Mouse (Mus musculus) MEL (cell line): Measurements from ENCODE around the gene Cdr2l.

Experiments used
- CTCF ChIP-seq, 3 experiments: IDR thresholded peaks in 2 of 3; conservative IDR thresholded peaks in 1 of 3; 2 replicates each; pipeline ENCODE4 v1.5.1; 2011 to 2012; ENCODE audit warnings: low read length in 3 of 3, low read depth in 2 of 3, mild to moderate bottlenecking in 2 of 3, improper control_type of control experiment in 1 of 3, inconsistent platforms in 1 of 3, mixed read lengths in 1 of 3, moderate library complexity in 1 of 3; ENCODE audit not compliant: control insufficient read depth in 1 of 3, insufficient read depth in 1 of 3, poor library complexity in 1 of 3, severe bottlenecking in 1 of 3
- EP300 ChIP-seq, 2 experiments: IDR thresholded peaks; 2 replicates each; pipeline ENCODE4 v1.6.1; 2011; ENCODE audit warnings: improper control_type of control experiment in 2 of 2, low read length in 2 of 2, low read depth in 1 of 2, mild to moderate bottlenecking in 1 of 2
- GATA1 ChIP-seq: IDR thresholded peaks from 2 replicates; pipeline ENCODE4 v1.6.1; 2011; ENCODE audit warnings: low read depth, low read length, improper control_type of control experiment
- KAT2A ChIP-seq: conservative IDR thresholded peaks from 2 replicates; pipeline ENCODE4 v1.6.1; 2012; ENCODE audit warnings: low read depth, low read length, improper control_type of control experiment, inconsistent platforms
- POLR2A ChIP-seq, 2 experiments: IDR thresholded peaks; 2 replicates each; pipeline ENCODE4 v1.6.1; 2011 to 2012; ENCODE audit warnings: low read length in 2 of 2, mild to moderate bottlenecking in 2 of 2, control low read depth in 1 of 2, improper control_type of control experiment in 1 of 2, low read depth in 1 of 2, moderate library complexity in 1 of 2; ENCODE audit not compliant: control insufficient read depth in 1 of 2, insufficient read depth in 1 of 2, poor library complexity in 1 of 2
- POLR2AphosphoS2 ChIP-seq: IDR thresholded peaks from 2 replicates; pipeline ENCODE4 v1.6.1; 2011; ENCODE audit warnings: low read length, improper control_type of control experiment
- USF1 ChIP-seq: IDR thresholded peaks from 2 replicates; pipeline ENCODE4 v1.6.1; 2014; ENCODE audit warnings: low read depth, mild to moderate bottlenecking, inconsistent platforms, low read length, improper control_type of control experiment, moderate library complexity
- USF2 ChIP-seq, 2 experiments: IDR thresholded peaks; 2 replicates each; pipeline ENCODE4 v1.6.1; 2011 to 2012; ENCODE audit warnings: improper control_type of control experiment in 2 of 2, low read length in 2 of 2, borderline replicate concordance in 1 of 2, inconsistent platforms in 1 of 2, low read depth in 1 of 2, mild to moderate bottlenecking in 1 of 2; ENCODE audit not compliant: insufficient read depth in 1 of 2
- ZMIZ1 ChIP-seq: IDR thresholded peaks from 2 replicates; pipeline ENCODE4 v1.6.1; 2012; ENCODE audit warnings: low read depth, mild to moderate bottlenecking, inconsistent platforms, low read length, improper control_type of control experiment, moderate library complexity
- ZNF384 ChIP-seq: IDR thresholded peaks from 2 replicates; pipeline ENCODE4 v1.6.1; 2012; ENCODE audit warnings: low read depth, mild to moderate bottlenecking, inconsistent platforms, low read length, improper control_type of control experiment

- no peak for TF ChIP-seq EP300 (IDR thresholded peaks at IDR 0.05; ENCODE audit: low read depth in 1 of 2, low read length in 2 of 2)
- no peak for TF ChIP-seq CTCF (IDR thresholded peaks at IDR 0.05 in 2 of 3, conservative IDR thresholded peaks at IDR 0.05 in 1 of 3; ENCODE audit: control insufficient read depth in 1 of 3, insufficient read depth in 1 of 3, low read depth in 2 of 3, low read length in 3 of 3, poor library complexity in 1 of 3, severe bottlenecking in 1 of 3)
- no peak for TF ChIP-seq ZNF384
- TF ChIP-seq ZMIZ1, result no peak
- no peak for TF ChIP-seq POLR2AphosphoS2
- TF ChIP-seq USF1, result no peak
- TF ChIP-seq KAT2A, result no peak
- TF ChIP-seq USF2 (IDR thresholded peaks at IDR 0.05; ENCODE audit: borderline replicate concordance in 1 of 2, insufficient read depth in 1 of 2, low read depth in 1 of 2, low read length in 2 of 2), result no peak
- TF ChIP-seq GATA1, result no peak
- TF ChIP-seq POLR2A (IDR thresholded peaks at IDR 0.05; ENCODE audit: control insufficient read depth in 1 of 2, insufficient read depth in 1 of 2, low read depth in 1 of 2, low read length in 2 of 2, poor library complexity in 1 of 2), result no peak
Observed at GRCm38 (mm10) chr11:115409556-115409955, 27.8 kb downstream of the Cdr2l start.
